Mouse (Mus musculus) gonadal fat pad, adult 2 months (tissue): ENCODE data around the gene Nudt2. TPM values are rescaled to one million over a fixed set of nuclear protein-coding genes. Genes with fewer than 3 reads are reported as not detected.

Experiments used
- DNase-seq: peaks from one replicate; pipeline ENCODE4 v3.0.0-alpha.2; 2012; ENCODE audit warnings: low read depth
- polyA plus RNA-seq: library from polyadenylated mRNA; depleted of rRNA; stranded (reverse); fragments of >200 nt; gene quantifications from 2 replicates; pipeline ENCODE4 v1.2.3, GENCODE M21; 2012; rRNA removed

Nudt2 gene
- polyA plus RNA-seq, 1 experiment = 23.6 TPM

DNA sequence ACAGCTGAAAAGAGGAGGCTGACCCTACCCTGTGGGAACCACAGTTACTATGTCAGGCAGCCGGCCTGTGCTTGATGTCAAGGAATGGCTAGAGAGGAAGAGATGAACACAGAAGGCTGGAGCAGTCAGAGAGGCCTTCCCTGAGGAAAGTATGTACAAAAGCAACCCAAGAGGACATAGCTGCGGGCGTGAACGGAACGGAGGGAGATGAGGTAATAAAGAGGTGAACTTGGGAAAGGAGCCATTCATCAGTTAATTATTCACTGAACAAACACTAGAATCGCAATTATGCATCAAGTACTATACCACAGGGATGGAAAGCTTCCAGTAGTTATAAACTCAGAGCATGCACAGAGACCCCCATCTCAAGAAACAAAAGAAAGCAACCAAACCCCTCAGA is 57.2 kb downstream of the Nudt2 start:
- DNase-seq = no peak

DNA sequence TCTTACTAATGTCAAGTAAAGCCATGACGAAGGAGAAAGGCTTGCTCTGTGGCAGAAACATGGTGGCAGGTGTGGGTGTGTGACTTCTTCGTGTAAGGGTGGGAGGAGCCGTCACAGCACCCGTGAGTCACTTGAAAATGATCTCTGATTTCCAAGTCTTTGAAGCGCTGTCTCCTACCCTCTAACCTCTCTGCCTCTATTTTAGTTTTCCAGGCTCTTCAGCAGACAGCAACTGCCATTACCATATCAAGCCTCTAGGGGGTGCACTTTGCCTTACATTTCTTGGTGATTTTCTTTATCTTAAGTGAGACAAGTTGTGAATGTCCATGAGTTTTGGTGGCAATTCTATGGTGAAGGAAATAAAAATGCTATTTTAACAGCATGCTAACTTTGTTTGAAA is 57.8 kb downstream of the Nudt2 start:
- DNase-seq = no peak

DNA sequence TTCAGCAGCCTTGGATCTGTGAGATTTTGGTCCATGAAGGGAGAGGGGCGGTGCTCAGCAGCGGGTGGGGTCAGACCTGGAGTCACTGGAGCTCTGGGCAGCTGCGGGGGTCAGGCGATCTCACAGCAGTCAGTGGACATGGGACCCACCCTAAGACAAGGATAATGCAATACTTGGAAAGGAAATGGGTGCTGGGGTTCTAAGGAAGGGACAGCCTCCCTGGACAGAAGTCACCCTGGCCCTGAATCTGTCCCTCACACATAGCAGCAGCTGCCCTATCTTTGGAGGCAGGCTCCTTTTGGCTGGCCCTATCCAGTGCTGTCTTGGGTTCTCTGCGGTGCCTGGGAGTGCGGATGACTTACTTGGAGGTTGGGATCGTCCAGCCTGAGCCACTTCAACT is 58.9 kb downstream of the Nudt2 start:
- DNase-seq = no peak

DNA sequence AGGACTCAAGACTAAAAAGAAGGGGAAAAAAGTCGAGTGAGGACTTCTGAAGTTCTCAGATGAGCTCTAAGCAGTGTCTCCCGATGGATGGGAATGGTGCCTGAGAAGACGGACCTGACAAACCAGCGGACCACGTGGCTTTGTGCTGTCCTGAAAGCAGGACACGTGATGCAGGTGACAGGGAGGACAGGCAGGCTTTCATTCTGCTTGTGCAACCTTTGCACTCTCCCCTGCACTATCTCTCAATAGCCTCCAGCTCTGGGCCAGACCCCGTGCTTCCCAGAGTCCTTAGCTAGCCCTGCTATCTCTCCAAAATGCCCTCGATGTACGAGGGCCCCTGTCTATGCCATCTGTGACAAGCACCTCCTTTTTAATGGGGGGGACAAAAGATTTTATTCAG is 59.9 kb downstream of the Nudt2 start:
- DNase-seq = no peak

DNA sequence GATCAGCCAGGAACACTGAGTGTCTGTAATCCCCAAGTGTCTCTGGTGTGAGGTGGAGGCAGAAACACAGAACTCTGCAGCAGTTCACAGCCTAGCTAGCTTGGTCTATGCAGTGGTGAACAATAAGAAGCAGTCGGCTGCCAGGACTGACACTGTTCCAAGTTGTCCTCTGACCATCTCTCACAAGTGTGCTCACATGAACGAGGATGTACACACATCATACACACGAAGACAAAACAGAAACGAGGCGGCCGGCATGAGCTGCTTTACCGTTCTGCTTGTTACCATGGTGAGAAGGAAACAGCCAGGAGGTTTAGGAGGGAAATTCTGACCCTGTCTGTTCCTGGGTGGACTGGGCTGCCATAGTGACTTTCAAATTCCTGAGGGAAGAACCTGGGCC is 61.6 kb downstream of the Nudt2 start:
- no peak for DNase-seq

DNA sequence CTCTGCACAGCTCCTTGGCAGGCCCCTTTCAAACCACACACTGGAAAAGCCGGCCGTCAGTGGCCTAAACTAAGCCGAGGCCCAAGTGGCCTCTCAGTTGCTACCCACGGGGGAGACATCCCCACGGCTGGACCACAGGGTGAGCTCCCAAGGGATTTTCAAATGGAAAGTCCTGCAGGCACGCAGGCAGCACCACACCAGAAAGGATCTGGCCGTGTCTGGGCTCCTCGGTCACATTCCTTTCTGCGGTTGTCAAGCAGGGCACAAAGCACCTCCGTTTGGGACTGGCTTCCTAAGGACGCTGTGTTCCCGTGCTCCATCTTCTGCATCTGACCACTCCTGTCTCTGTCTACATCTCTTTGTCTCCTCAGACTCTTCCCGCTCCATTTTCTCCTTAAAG is 62.1 kb downstream of the Nudt2 start:
- no peak for DNase-seq

DNA sequence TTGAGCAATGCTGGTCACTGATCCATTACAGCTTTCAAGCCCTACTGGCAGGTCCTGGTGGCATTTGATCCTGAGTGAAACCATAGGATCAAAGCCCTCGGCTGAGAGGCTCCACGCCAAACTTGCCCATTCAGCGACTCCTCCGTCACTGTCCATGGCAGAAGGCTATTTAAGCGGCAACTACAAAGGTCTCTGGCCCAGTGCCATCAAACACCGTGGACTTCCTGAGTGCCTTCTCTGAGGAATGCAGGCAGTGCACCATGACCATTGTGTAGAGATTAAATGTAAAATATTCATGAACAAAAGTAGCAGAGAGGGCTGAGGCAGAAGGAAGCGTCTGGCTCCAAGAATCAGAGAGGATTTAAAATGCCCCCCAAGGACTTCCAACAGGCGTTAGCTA is 63.0 kb downstream of the Nudt2 start:
- DNase-seq = no peak

Other genes starting within 250 kb of the Nudt2 start
- gene Ubap2, start 190.0 kb upstream of the Nudt2 start, polyA plus RNA-seq = 36.2 and 49.8 TPM in 2 replicates
- 33.8 and 34.1 TPM in 2 replicates for gene Dcaf12, start 150.3 kb upstream of the Nudt2 start, polyA plus RNA-seq
- 28.8 and 35.3 TPM in 2 replicates for gene Ubap1, start 116.2 kb upstream of the Nudt2 start, polyA plus RNA-seq
- gene Kif24, start 264 bp upstream of the Nudt2 start, polyA plus RNA-seq = 1.1 TPM in 2 replicates
- 16.2 and 17.2 TPM in 2 replicates for gene AI464131, start 37.9 kb downstream of the Nudt2 start, polyA plus RNA-seq
- gene 1110017D15Rik, start 52.2 kb downstream of the Nudt2 start, polyA plus RNA-seq = 5.6 and 11.1 TPM in 2 replicates
- 16.5 and 22.6 TPM in 2 replicates for gene Fam219a, start 104.4 kb downstream of the Nudt2 start, polyA plus RNA-seq
- gene Dnaic1, start 104.6 kb downstream of the Nudt2 start, polyA plus RNA-seq = 1.5 and 1.6 TPM in 2 replicates
- gene Enho, start 175.2 kb downstream of the Nudt2 start, polyA plus RNA-seq = 13.0 and 17.2 TPM in 2 replicates
- gene Cntfr, start 231.9 kb downstream of the Nudt2 start, polyA plus RNA-seq = 10.7 and 12.1 TPM in 2 replicates
- 67.3 and 81.0 TPM in 2 replicates for gene Il11ra1, start 234.8 kb downstream of the Nudt2 start, polyA plus RNA-seq
- gene Rpp25l, start 248.4 kb downstream of the Nudt2 start, polyA plus RNA-seq = 32.6 and 36.2 TPM in 2 replicates